Mouse (Mus musculus) ovary, postnatal 36 days (tissue): Measurements from ENCODE around the gene Rasal3.

Experiments used
- DNase-seq: peaks from one replicate; pipeline ENCODE4 v3.0.0; 2022; ENCODE audit warnings: low spot score, mixed read lengths

Rasal3 gene

GRCm38 (mm10) chr17:32354211-32354610 lies 49.2 kb downstream of the Rasal3 start:
- DNase-seq: no peak

- DNase-seq: peak; percentile 53
Observed at GRCm38 (mm10) chr17:32353696-32354095, 49.7 kb downstream of the Rasal3 start.

GRCm38 (mm10) chr17:32351726-32352125 lies 51.7 kb downstream of the Rasal3 start:
- no peak for DNase-seq

- no peak for DNase-seq
Observed at GRCm38 (mm10) chr17:32351269-32351668, 52.1 kb downstream of the Rasal3 start.

GRCm38 (mm10) chr17:32350382-32350983 lies 52.9 kb downstream of the Rasal3 start, which contains the start of gene Akap8l:
Akap8l (minus strand) TSS chr17:32350607.
- DNase-seq: peak; percentile 90

GRCm38 (mm10) chr17:32349851-32350381 lies 53.5 kb downstream of the Rasal3 start:
- DNase-seq: no peak

- no peak for DNase-seq
Observed at GRCm38 (mm10) chr17:32349037-32349732, 54.2 kb downstream of the Rasal3 start.

GRCm38 (mm10) chr17:32348406-32348805 lies 55.0 kb downstream of the Rasal3 start:
- no peak for DNase-seq

GRCm38 (mm10) chr17:32341102-32341501 lies 62.3 kb downstream of the Rasal3 start:
- DNase-seq: no peak
